Mouse (Mus musculus): Measurements from ENCODE around the gene Gm21885. TPM values are rescaled to one million over a fixed set of nuclear protein-coding genes. Genes with fewer than 3 reads are reported as not detected.
"Not testable (repeated sequence)": the region's sequence is repeated elsewhere in the genome, so short reads cannot be mapped to it uniquely, and the experiment has no call there.

Gm21885 gene
- total RNA-seq (2021), result under 1 TPM in 1 of 2 experiments, not detected in 1; 0.77 TPM
- long read RNA-seq, experiment 1, result 0 reads
- long read RNA-seq, experiment 2, result 0 reads

DNA sequence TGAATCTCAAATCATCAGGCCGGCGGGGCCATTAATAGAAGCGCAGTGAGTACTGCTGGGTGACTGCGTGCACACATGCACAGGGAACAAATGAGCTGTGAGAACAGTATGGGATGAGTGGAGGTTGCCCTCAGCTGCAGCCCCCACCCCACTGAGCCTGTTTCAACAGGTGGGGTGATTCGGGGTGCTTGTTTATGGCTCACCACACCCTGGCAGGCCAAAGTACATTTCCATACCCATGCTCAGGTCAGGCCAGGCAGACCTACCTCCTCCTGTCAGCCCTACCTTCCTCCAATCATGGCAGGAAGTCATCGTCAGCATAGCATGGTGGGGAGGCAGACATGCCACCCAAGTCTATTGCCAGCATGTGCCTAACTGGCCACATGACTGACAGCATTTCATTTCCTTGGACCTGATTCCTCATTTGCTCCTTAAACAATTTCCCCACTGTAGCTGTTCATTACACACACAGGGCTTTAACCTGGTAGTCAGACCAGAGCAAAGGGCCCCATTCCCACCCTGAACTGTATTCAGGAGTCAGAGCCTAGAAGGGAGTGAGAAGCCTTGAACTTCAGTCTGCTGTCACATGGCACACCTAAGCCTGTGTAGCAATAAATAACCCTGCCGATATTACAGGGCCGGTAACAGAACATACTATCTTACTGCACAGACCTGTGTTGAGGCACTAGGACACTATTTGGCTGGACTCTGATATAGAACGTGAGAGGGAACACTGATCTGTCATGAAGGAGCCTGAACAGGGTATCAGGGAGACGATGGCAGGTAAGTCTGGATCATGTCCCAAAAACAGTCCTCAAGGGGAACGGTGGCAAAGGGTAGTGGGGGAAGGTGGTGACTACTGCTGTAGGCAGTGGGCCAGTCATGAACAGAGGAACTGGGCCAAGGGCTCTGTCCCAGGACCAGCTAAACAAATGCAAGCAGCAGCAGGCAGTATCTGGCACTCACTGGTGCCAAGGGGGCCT is at the start of gene Gm21885:
Gm21885 (plus strand) TSS at position 675 of the 983 bp plus-strand sequence.
- peak; percentile 45 to 67 for DNase-seq

GRCm38 (mm10) chr11:94233405-94233804 is 48.3 kb upstream of the Gm21885 start:
- DNase-seq, result peak; percentile 64 to 83

DNA sequence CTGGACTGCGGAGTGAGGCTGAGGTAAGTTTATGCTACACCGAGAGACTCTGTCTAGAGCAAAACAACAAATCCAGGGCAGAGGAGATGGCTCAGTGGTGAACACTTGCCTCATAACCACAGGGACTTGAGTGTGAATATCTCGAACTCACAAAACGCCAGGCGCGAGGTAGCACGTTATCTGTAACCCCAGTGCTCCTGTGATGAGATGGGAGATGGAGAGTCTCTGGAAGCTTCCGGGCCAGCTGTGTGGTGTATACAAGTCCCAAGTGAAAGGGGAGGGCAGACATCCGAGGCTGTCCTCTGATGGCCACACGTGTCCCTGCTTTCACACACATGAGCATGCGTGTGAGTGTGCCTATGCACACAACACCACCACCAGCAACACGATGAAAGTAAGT is 47.3 kb upstream of the Gm21885 start:
- DNase-seq, result no peak

DNA sequence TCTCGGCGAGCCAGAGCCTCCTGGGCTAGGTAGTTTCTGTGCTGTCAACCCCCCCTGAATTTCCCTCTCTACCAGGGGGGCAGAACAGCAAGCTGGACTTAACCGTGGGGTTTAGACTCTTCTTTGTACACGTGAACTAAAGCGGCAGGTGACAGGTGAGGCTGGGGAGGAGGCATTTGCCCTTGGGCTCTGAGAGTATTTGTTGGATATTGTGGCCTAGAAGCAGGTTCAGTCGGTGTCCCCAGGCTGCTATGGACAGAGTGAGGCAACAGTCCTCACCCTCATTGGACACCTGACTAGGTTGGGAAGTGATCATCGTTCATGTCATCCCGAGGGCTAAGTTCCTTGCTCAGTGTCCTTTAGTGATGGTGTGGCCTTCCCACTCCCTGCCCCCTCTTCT is 46.8 kb upstream of the Gm21885 start:
- DNase-seq, result no peak

DNA sequence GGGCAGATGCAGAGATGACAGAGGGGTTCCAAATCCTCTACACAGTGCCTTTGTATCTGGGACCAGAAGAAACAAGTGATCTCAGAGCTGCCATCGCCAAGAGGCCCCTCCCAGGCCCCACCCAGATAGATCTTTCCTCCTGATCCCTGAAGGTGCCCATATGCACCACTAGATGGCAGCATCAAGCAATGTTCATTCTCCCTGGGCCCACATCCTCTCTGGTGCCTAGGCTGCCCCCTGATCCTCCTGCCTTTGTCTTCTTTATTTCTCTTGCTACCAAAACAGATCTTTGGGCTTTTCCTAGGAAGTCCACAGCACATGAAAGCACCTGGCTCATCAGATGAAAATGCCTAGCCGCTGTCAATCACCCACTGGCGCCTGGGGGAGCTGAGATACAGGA is 45.6 kb upstream of the Gm21885 start:
- peak; percentile 81 to 83 for DNase-seq

DNA sequence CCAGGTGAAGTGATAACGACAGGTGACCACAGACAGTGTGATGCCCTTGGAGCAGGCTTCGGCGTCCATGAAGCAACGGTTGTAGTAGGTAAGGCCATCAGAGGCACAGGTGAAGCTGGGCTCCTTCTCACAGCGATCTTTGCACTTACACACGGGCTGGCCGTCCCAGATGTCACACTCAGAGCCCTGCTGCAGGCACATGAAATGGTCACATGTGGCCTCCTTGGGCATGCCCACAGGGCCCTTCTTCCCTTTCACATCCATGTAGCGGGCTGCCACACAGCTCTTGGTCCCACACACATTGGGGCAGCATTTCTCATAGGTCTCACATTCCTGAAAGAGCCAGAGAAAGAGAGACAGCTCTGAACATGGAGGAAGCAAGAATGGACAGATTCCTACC is 42.9 kb upstream of the Gm21885 start:
- DNase-seq, result no peak

- no peak for DNase-seq
Observed at GRCm38 (mm10) chr11:94239706-94240105, 42.0 kb upstream of the Gm21885 start.

DNA sequence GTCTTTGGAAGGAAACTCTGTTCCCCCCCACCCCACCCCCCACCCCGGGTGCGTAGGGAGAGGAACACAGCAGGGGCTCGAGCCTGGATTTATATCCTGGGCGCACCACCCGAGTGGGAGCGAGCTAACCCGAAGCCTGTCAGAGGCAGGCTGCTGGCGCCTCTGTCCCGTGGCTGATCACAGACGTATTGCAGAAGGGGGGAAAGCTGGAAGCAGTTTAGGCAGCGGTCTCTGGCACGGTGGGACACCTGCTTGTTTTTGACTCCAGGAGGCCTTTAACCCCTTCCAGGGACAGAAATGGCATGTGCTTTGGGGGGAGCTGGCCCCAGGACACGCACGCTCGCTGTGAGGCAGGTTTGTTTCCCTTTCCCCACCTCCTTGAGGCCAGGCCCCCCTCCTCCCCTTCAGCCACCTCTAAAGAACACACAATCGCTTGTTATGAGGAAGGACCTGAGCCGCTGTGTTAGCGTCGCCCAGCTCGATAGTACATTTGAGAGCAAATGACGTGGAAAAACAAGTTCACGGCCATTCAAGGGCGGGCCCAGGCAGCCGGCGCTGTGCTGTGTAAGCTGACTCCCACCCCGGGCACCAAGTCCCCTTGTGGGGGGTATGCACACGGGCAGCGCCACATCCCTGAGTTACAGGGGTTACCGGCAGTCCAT is 38.8 kb upstream of the Gm21885 start:
- peak; percentile 21 to 54 for DNase-seq

GRCm38 (mm10) chr11:94243422-94244180 is 38.1 kb upstream of the Gm21885 start:
- no peak for DNase-seq

DNA sequence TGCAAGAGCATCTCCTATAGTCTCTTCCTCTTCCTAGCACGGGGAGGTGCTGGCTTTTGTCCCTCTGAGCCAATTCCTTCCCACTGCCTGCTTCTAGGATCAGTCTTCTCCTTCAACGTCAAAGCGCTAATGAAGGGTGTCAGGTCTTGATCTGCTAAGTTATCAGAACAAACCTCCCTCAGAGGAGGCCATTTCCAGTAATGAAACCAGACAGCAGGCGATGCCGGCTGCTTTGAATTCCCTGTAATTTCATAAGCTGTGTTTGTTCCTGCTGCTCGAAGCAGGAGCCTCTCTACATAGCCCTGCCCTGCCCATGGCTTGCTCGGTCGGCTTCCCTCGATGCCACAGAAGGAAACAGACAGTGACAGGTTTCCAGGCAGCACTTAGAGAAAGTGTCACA is 37.3 kb upstream of the Gm21885 start:
- no peak for DNase-seq

- DNase-seq, result no peak
Observed at GRCm38 (mm10) chr11:94245955-94246788, 35.5 kb upstream of the Gm21885 start, which contains the start of gene Wfikkn2. Wfikkn2 (minus strand) TSS chr11:94246005.

DNA sequence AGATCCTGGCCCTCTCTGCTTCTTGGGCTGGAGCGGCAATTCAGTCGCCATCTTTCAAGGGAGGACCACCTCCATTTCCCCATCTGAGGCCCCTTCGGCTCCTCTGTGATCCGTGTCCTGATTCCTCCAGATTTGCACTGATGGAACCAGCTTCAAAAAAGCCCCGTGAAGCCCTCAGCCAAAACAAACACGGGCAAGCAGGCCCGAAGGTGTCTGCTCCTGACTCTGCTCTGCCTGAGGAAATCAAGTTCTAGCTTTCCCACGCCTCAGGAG is 34.9 kb upstream of the Gm21885 start:
- no peak for DNase-seq

- no peak for DNase-seq
Observed at GRCm38 (mm10) chr11:94253156-94253555, 28.5 kb upstream of the Gm21885 start.

GRCm38 (mm10) chr11:94253691-94254090 is 28.0 kb upstream of the Gm21885 start:
- no peak for DNase-seq

DNA sequence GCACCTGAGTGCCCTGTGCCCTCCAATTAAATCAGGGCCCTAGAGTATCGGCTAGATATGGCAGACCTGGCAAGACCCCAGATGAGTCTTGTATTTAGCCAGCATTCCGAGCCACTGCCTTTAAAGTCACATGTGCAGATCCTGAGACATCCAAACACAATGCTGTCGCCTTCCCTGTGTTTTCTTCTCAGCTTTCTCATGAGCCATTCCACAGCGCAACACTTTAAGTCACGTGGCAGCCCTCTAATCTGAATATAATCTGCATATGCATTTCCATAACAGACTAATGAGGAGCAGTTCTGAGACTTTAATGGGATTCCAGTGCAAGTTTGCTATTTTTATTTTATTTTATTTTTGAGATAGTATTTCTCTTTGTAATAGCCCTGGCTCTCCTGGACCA is 25.9 kb upstream of the Gm21885 start:
- no peak for DNase-seq

- no peak for DNase-seq
Observed at GRCm38 (mm10) chr11:94257987-94258386, 23.7 kb upstream of the Gm21885 start.

DNA sequence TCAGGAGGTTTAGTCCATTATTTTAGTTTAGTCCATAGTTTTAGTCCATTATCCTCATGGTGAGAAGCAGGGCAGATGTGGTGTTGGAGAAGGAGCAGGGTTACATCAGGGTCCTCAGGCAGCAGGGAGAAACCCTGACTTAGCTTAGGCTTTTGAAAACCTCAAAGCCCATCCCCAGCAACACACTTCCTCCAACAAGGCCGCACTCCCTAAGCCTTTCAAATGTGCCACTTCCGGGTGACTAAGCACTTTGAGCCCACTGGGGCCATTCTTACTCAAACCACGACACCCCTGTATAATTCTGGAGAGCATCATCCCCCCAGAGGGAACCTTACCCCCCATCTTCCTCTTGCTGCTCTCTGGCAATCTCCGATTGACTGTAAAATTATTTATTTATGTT is 21.9 kb upstream of the Gm21885 start:
- no peak for DNase-seq

DNA sequence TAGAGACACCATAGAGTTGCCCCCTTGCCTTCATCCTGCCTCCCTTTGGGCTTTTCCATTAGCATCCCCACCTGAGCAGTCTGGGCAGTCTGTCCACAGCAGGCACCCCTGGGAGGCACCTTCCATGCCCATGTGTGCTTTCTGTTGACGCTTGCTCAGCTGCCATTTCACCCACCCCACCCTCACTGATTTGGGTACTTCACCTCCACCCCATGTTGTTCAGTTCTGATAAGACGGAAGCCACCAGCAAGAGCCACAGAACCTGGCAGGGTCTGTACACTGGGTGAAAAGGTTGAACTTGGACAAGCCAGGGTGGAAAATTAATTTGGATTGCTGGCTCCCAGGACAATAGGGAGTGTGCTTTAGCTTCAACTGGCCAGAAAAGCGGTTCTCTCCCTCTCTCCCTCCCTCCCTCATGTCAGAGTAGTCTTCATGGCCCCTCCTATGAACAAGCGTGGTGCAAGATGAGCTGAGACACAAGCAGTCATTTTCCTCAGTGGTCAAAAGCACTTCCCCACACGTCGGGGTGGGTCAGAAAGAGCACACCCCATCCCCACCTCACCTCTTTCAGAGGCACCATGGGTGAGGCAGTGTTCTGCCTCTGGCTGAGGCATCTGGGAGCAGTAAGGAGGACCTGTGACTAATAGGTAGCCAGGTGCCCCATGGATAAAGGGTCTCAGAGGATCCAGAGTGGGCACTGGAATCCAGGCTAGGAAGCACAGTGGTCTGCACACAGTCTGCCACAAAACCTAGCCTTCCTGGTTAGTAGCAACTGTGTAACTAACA is 19.9 kb upstream of the Gm21885 start:
- DNase-seq, result no peak

DNA sequence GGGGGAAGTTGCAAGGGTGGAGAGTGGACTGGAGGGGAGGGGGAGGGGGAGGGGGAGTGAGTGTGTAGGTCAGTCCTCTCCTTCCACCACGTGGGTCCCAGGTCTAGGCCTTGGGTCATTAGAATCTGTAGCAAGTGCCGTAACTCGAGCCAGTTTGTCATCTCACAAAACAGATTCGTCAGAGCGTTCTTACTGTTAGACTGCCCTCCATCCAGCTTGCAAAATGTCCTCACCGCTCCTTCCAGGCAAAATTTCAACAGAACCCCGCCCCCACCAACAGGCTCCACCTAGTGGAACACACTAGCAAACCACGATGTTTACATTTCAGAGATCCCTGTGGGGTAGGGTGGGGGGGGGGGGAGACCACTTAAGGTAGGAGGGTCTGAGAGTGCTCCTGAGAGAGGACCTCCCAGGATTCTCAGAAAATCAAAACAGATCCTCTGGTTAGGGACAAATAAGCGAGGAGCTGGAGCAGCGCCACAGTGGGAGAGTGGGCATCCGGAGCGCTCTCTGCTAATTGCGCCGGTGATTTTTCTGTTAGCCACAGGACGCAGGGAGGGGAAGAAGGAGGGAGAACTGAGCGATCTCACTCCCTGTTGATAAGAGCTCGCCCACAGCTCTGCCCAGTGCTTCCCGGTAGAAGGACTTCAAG is 16.4 kb upstream of the Gm21885 start:
- peak; percentile 66 to 82 for DNase-seq

GRCm38 (mm10) chr11:94266155-94266554 is 15.5 kb upstream of the Gm21885 start:
- DNase-seq, result not testable (repeated sequence)

Measured in heart, adult 18-20 months (tissue).